Mouse (Mus musculus) ES-CJ7 (cell line): ENCODE measurements around the gene Wdr91.

ENCODE experiments used
- DNase-seq: peaks from one replicate; pipeline ENCODE4 v3.0.0; 2011; ENCODE audit warnings: low read depth, low spot score

Wdr91 gene

DNA sequence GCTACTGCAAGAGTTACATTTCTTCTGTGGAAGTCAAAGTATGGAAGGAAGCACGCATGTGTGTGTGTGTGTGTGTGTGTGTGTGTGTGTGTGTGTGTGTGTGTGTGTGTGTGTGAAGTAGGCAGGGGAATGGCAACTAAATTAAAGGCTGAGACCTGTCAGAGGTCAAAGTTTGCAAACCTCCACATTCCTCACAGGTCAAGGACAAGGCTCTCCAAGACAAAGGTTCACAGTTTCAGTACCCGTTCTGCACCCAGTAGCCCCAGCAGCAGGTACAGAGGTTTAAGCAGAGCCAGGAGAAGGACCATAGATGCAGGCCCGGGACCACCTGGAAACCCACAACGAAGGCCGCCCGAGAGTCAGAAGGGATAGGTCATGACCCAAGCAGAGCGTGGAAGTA is 8.5 kb upstream of the Wdr91 start:
- peak; percentile 53 for DNase-seq

DNA sequence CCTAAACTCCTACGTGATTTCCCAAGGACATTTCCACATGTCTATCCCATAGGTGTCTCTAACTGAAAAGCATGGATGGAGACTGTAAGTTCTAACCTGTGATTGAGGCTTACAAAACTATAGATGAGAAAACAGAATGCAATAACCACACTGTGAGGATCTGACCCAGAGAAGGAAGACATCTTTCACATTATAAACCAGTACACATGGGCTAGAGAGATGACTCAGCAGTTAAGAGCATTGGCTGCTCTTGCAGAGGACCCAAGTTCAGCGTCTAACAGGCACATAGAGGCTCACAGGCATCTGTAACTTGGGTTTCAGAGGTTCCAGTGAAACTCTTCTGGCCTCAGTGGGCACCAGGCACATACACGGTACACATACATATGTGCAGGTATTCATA is 3.8 kb upstream of the Wdr91 start:
- no peak for DNase-seq

DNA sequence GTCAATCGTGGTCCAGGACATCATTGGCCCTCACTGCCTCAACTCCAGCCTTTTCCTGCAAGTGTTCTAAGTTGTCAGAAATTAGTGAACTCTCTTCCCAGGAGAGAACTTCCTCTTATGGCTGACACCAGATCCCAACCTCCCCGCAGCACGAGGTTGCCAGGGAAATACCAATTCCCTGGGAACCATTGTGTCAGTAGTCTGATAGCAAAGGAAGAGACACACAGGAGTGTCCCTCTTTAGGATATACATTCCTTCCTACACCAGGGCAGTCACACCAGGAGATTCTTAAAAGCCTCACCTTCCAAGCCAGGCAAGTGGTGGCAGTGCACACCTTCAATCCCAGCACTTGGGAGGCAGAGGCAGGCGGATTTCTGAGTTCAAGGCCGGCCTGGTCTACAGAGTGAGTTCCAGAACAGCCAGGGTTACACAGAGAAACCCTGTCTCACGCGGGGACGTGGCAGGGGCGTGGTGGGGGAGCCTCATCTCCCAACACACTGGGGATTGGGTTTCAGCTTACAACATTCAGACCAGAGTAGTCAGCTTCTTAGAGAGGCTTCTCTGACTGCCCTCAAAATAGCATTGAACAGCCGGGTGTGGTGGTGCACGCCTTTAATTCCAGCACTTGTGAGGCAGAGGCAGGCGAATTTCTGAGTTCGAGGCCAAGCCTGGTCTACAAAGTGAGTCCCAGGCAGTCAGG is 2.8 kb upstream of the Wdr91 start:
- DNase-seq = peak; percentile 55

DNA sequence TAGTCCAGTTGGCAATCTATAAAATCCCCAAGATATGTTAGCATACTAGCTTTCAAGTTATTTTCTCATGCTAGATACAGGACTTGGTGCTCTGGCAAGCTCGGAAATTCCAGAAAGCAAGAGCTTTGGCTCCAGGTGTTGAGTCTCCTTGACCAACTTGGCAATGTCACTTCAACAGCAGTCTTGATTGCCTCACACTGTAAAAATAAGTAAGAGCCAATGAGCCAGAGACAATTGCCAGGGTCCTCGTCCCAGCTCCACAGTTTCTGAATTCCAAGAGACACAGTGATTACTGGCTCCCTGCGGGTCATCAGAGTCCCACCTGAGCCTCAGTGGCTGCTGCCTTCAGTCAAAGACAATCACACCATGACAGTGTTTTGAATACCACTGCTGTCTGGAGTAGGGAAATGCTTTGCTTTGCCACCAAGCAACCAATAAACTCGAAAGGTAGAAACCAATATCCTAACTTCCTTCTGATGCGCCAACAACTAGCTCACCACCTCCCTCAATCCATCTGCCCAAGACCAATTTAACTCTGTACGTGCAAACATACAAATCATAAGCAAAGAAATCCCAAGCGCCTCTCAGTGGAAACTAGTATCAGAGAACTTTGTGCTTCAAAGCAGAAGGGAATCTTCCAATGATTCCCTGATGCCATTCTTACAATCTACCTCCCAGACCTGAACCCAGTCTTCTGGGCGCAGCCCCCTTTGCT is 888 bp downstream of the Wdr91 start:
- DNase-seq = no peak

DNA sequence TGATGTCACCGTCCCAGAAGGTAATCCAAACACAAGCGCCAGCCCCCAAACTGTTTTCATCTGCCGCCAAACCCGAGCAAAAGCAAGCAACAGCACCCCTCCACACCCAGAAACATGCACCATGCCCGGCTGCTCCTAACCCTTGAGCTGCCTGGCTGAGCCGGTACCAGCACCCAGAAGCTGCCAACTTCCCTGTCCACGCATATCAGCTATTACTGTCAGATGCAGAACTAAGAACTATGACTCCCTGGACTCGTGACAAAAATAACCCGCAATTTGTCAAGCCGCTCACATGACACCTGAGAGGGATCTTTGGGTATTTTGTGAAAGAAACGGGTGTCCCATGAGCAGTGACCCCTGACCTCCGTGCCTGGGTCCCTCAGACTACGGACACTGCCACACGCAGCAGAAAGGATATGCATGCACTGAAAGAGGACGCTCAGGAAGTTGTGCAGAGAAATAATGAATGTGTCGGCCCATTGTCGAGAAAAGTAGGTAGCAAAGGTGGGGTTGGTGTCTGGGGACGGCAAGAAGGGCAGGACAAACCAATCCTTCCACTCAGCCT is 2.9 kb downstream of the Wdr91 start:
- no peak for DNase-seq

DNA sequence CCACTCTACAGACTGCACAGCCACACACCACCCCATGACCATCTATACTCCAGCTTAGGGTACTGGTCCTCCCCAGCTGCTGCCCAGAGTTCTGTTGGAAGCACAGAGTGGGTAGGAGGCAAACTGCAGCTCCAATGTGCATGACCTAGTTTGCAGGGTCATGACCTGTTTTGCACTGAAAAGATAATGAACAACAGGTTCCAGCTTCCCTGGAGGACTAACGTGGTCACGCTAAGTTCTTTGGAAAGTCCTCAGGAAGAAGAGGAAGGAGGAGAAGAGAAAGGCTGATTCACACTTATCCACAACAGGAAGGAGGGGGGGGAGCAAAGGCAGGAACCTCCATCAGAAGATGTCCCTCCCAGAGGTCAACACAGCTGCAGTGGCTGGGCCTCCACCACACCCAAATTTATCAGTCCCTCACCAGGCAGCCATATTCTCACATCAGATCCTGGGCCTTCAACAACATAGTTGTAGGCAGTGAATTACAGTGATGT is 3.5 kb downstream of the Wdr91 start:
- DNase-seq = no peak

DNA sequence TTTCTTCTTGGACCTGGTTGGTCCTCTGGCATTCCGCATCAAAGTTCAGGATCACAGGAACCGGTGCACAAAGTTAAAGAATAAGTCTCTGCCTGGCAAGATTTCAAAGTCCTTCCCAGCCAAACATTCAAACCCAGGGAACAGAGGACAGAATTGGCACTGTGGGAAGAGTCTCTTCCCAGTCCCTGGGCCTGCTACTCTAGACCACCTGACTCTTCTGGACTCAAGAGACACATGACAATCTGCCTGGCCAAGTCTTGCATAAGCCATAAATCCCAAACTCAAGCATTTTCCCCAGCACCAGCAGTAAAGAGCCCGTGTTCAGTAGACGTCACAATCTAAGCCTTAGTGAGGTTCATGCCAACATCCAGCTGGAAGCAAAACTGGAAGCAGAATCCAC is 4.0 kb downstream of the Wdr91 start:
- no peak for DNase-seq

DNA sequence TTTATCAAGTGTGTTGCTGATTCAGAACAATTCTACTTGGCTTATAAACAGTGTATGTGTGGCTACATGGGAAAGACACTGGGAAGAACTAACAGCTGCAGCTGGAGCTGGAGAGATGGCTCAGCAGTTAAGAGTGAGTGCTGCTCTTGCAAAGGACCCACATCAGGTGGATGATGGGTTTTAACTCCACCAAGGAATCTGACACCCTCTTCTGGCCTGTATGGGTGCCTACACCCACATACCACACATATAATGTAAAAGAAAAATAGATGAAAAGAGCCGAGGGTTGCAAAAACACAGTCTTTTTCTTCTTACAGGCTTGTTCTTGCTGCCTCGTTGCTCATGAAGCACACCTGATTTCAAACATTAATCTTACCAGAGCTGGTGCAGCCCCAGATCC is 4.6 kb downstream of the Wdr91 start:
- DNase-seq = no peak

DNA sequence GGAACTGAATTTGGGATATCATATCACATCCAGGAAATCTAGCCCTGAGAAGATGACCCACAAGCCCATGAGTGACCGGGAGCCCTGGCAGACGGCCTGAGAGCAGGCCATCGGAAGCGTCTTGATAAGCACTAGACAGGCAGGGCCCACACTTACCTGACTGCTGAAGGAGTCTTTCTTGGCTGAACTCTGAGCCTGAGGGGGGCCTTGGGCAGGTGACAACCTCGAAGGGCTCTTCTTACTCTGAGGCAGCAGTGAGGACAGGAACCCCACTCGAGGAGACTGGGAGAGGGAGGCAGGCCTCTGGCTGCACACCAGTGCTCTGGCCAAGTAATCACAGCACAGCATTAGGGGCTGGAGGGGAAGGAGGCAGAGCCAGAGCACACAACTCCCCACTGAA is 6.3 kb downstream of the Wdr91 start:
- no peak for DNase-seq

DNA sequence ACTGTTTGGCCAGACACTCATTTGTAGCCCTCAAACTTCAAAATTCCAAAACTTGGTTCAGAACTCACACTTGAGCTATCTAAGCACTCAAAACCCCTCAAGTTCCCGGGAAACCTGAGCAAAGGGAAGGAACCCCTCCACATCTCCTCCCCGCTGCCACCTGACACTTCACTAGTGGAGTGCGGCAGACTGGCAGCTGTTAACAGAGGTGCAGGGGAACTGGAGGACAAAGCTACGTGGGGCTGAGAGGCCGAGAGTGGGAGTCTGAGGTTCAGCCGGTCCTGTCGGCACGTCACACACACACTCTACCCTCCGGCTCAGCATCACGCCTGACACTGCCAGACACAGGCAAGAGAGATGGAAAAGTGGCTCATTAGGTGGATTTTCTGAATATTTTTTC is 6.8 kb downstream of the Wdr91 start:
- DNase-seq = no peak

DNA sequence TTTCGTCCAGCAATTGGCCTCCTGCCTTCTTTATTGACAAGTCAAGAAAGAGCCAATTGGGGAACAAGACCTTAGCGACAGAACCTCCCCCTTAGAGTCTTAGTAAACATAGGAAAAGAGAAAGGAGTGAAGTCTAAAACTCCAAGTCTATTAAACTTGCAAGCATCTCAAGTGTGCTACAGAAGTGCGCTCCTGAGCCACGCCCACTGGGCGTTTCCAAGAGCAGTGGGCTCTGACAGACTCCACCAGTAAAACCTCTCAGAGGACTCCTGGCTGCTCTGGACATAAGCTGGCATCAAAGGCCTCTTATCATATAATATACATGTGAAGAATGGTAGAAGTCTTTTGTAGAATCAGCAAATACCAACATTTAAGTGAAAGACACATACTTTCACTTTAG is 7.2 kb downstream of the Wdr91 start:
- no peak for DNase-seq

DNA sequence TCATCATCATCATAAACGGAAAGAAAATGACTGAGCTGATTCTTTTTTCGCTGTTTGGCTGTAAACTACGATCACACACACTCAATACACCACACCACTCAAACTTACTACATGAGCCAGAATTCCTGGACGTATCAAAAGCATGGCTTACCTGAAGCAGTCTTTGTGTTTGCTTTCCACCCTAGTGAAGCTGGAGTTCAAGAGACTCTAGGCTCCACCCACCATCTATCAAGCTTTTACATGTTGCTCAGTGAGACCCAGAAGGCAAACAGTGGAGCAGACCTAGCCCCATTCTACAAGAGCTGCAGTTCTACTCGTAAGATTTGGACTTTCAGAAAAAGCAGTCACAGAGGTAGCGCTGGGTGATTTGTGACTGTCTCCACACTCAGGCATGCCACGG is 8.1 kb downstream of the Wdr91 start:
- no peak for DNase-seq

DNA sequence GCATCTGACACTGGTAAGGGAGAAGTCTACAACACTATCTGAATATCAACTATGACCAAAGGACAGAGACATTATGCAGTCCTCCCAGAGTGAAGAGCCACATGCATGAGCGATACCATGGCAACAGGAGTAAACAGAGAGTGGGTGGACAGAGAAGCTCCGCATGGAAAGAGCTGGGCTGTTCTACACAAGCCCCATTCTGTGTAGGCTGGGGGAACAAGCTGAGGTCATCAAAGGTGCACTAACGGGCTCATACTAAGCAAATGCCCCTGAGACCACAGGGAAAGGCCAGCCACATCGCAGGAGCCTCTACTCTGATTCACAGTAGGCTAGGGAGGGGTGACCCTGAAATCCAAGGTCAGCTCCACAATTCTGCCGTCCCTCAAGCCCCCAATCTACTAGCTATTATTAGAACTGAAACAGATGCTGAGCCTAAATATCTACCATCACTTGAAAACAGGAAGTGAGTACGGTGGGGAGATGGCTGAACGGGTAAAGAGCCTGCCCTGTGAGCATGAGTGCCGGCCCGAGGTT is 8.7 kb downstream of the Wdr91 start:
- DNase-seq = no peak

DNA sequence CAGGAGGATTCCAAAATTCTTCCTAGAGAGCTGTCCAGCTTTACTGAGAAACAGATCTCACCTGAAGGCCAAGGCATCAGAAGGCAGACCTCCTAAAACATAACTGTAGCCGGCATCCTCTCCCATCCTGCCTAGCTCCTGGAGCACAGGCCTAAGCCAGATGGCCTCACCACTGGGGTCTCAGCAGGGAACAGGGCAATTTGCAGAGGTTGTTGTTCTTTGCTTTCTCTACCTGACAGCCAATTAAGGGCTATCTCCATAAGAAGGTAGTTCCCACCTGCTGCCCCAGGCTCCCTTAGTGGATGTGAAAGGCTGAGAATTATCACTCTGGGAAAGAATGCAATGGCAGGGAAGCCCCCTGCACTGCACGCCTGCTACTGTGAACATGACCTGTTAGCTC is 9.7 kb downstream of the Wdr91 start:
- DNase-seq = peak; percentile 39

DNA sequence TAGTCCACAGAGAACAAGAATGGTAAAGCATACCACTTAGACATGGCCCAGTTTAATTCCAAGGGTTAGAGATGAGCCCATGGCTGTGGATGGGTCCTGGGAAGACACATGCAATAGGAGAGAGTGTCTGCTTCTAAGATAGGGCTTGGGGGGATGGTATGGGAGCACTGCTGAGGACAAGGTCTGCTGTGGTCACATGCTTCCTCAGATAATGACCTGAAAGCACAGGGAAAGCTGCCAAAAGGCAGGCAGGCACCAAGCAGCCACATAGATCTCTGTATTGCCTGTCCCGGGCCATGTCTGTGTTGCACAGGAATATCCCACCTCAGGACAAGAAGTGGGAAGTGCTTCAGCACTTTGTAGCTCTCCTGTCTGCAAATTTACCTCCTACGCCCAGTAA is 11.5 kb downstream of the Wdr91 start:
- DNase-seq = no peak

DNA sequence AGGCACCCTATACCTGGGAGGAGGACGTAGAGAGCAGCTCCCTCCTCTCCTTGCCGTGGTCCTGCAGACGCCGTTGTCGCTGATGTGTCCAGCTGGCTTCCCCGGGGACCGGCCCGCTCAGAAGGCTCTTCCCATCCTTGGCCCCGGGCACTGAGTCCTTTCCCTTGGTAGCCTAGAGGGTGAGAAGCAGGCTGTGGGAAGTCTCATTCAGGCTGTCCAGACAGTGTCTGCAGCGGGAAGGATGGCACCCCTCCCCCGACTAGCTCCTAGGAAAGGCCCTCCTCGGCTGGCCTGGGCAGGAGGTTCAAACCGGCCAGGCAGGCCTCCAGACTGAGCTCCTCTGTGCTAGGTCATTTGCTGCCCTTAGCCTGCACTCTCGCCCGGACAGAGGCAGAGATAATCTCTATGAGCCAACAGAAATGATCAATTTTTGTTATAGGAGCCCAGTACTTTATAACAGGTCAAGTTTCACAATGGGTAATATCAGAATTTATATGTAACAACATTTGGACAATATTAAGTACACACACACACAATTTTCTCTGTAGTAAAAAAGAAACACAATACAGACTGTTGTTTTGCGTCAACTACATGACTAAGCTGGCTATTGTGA is 14.4 kb downstream of the Wdr91 start:
- DNase-seq = no peak

DNA sequence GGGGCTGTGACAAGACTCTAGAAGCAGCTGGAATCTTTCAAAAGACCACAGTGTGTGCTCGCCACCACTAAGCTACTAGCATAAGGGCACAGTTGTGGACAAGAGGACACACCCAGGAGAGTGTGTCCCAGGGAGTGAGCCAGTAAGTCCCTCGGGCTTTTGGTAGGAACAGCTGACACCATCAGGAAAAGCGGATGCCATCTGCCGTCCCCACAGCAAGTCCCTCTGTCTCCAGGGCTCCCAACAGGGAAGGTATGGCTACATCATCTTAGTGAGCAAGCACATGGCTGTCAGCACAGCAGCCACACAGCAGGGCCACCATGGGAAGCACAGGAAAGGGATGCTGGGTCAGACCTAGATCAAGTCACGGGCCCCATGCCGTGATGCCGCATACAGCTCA is 15.1 kb downstream of the Wdr91 start:
- DNase-seq = no peak

DNA sequence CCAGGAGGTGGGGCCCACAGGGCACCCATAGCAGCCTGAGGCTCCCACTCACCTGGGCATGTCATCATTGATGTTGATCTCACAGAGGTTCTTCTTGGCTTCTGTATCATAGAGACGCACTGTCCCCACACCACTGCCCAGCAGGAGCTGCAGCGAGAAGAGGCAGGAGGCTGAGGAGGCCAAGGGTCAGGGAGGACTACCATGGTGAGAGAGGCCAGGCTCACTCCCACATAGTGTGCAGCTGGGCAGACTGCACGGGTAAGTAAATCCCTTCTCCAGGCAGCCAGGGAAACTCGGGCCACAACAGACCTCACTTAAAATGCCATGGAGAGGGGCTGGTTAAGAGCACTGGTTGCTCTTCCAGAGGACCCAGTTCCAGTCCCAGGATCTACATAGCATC is 21.5 kb downstream of the Wdr91 start:
- DNase-seq = no peak

DNA sequence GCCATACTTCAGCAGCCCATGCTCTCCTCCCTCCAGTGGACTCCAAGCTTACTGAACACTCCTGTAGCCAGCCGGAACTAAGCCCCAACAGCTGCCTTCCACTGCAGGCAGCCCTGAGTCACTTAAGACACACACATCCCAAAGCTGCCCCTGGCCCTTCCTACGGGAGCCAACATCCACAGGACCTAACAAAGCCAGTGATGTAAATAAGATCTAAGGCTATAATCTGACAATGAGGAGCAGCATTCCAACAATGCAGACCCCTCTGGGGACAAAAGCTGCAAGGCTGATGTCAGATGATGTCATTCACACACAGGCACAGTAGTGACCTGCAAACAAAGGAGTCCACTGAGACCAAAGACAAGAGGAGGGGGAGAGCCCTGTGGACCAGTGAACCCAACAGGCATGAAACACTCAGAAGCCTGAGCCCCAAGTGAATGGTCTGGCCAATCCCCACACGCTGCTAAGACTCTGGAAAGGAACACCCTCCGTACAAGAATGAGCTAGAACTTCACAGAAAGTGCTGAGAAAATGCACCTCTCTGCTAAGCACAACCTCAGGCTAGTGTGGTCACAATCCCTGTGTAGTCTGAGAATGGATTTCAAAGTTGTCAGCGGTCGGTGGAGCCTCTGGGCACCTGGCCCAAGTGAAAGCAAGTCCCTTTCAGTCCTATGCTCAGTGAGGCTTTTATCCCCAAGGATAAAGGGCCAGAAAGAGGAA is 23.4 kb downstream of the Wdr91 start:
- no peak for DNase-seq

DNA sequence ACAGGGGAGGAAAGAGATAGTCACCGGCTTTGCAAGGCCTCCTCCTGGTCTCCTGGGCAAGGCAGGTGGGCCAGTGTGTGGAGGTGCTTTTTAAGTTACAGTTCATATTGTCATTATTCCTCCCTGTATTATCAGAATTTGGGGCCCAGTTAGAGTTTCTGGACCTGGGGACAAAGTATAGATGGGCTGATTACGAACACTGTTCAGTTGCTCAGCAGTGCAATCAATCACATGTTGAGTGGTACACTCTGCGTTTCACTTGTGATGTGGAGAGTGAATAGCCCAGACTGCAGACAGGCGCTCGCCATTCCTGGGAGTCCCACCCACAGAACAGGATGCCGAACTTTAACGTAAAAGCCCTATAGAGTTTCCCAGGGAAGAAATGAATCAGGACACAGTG is 26.0 kb downstream of the Wdr91 start:
- DNase-seq = no peak

DNA sequence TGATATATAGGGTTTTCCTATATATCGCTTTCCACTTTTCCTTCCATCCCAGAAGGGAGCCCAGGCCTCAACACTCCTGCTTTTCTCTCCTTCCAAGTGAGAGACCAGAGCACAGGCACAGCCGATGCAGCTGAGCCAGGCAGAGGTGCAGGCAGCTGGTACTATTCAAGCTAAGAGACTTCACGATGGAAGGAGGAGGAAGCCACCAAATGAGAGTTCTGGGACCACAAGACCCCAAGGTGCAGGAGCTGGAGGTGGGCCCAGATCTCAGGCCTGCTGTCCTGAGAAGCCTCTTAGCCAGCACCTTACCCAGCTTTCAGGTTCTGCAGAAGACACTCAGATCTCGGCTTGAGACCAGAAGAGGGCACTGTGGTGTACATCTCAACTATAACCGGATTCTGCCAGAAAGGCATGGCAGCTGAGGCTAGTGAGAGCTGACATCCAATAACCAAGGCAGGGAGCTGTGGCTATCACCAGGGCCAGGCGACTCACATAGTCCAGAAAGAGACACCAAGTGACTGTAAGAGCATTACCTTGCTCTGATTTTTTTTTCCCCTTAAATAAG is 30.7 kb downstream of the Wdr91 start:
- peak; percentile 61 for DNase-seq
